Mouse (Mus musculus): ENCODE measurements at regions not wholly inside any gene's neighbourhood (a gene's known extent, or its start where the extent isn't known, plus 50 kb on each side); places are given as distances from the start of the nearest gene placed in this dataset.

DNA sequence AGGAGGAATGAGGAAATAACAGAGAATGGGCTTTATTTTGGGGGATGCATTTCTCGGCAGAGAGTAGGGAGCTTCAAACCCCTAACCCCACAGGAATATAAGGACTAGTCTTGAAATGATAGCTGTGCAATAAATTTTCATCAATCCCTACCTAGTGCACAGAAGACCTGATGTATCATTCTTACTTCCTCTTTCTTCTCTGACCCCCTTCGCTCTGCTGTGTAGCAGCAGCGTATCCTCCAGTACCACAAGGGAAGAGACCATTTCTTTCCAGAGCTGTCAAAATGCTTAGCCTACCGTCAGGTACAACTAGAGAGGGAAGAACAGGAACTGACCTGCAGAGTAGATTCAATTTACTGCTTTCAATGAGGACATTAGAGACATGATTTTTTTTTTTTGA lies 230.0 kb upstream of the Satb1 start:
- no peak for DNase-seq (ENCODE audit: low read depth in 2 of 2, low spot score in 2 of 2)

DNA sequence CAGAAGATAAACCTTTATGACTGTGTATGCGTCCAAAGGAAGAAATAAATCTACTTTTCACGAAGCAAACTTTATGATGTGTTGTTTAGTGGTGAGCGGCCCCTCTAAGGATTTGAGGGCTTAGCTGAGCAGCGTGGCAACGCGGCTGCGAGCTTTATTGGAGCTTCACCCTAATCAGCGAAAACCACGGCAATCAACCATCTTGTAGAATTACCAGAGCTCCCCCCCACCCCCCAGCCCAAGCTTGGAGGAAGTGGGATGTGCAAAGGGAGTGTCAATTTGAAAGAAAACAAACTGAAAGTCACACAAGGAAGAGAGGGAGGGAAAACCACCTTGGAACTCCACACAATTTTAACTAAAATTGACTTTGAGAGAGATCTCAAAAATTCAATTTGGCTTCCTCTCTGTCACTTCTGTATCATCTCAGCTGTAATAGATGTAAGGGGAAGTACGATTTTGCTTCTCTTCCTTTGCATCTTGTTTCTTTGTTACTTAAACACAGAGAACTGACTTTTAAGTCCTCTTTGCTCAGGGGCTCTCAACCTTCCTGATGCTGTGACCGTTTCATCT lies 229.1 kb upstream of the Satb1 start:
- peak; percentile 15 to 35 for DNase-seq (ENCODE audit: low read depth in 2 of 2, low spot score in 2 of 2)

DNA sequence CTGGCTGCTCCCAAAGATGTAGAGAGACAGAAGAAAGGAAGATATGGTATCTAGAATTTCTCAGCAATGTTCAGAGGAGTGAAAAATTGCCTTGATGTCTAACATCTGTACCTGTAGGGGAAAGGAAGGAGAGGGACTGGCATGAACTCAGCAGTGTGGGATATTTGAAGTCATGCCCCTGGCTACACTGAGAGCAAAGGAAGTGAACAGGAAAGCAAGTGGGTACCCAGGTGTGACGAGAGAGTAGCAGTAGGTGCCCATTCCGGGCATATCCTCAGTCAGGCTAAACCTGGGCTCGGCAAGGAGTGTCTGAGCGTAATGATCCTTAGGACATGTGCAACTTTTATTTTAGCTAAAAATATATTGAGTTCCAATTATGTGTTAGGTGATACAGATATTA lies 203.4 kb upstream of the Satb1 start:
- no peak for DNase-seq (ENCODE audit: low read depth in 2 of 2, low spot score in 2 of 2)

DNA sequence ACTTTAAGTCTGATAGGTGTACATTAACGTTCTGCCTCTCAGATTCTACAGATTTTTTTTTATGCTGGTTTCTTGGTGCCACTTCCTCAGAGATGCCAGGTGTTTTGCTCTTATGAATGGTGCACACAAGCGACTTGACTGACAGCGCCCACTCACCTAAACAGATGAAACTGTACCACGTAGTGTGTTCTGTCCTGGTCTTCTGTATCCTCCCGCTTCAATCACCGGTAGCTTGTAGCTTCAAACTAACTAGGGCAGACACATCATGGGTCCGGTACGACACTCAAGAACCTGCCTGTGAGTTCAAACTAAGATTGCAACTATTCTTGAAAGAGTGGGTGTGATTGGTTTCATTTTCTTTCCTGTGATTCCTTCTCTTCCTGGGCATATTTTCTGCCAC lies 198.0 kb upstream of the Satb1 start:
- DNase-seq (ENCODE audit: low read depth in 2 of 2, low spot score in 2 of 2): peak in 1 of 2 experiments; percentile 10

DNA sequence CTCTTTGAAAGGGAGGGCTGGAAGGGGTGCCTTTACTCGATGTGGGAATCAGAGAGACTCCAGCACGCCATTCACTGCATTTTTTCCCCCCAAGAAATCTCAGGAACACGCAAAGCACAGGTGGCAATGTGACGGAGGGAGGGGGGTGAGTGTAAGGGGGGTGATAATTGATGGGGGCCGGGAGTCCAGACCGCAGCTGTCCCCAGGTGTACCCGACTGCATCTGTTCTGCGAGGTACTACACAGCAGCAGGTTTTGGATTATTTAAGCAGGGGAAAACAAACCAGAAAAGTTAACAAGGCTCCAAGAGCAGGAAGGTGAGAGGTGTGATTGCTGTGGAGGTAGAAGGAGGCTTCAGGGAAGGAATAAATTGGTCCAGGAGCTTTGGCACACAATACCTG lies 153.8 kb upstream of the Satb1 start:
- no peak for DNase-seq (ENCODE audit: low read depth in 2 of 2, low spot score in 2 of 2)

DNA sequence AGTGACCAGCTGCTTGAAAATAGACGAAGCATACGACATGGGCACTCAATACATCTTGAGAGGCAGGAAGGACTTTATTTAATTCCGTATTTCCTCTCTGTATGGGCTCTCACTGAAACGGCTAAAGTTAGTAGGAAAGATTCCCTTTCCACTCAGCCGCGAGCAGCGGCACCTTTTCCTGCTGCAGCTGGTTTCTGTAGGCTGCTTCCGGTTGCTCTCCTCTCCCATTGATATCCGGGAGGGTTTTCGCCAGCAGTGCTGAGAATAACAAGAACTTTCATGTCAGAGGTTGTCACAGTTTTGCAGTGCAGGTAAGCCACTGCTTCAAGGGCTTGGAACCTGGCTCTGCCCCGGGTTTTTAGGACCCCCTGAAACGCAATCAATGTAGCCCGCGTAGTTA lies 153.1 kb upstream of the Satb1 start:
- no peak for DNase-seq (ENCODE audit: low read depth in 2 of 2, low spot score in 2 of 2)

DNA sequence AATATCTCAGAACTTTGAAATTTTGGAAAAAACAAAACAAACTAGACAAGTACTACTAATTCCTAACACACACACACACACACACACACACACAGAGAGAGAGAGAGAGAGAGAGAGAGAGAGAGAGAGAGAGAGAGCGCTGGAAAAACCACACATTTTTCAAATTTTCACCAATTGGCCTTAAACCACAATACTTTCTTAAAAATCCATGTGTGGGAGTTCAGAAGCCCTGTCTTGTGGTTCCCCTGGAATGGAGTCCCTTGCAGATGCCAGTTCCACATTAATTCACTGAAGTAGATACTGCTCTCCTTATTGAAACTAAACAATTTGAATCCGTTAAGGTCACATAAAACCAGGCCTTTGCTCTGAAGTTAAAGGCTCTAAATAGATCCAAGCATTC lies 146.0 kb upstream of the Satb1 start:
- no peak for DNase-seq (ENCODE audit: low read depth in 2 of 2, low spot score in 2 of 2)

DNA sequence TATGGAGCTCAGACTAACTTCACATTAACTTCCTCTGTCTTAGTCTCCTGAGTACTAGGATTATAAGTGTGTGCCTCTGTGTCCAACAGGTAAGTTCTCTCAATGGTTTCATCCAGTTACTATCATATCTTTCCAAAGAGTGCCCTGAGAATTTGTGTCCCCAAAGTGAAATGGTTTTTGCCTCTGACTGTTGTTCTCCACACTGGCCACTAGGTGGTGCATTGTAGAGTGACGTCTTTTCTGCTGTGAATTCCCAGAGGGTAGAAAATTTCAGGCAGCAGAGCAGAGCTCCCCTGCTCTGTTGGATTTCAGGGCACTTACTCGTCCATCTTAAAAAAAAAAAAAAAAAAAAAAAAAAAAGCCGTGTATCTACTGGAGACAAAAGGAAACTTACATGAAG lies 138.4 kb upstream of the Satb1 start:
- DNase-seq (ENCODE audit: low read depth in 2 of 2, low spot score in 2 of 2): peak in 1 of 2 experiments; percentile 28

DNA sequence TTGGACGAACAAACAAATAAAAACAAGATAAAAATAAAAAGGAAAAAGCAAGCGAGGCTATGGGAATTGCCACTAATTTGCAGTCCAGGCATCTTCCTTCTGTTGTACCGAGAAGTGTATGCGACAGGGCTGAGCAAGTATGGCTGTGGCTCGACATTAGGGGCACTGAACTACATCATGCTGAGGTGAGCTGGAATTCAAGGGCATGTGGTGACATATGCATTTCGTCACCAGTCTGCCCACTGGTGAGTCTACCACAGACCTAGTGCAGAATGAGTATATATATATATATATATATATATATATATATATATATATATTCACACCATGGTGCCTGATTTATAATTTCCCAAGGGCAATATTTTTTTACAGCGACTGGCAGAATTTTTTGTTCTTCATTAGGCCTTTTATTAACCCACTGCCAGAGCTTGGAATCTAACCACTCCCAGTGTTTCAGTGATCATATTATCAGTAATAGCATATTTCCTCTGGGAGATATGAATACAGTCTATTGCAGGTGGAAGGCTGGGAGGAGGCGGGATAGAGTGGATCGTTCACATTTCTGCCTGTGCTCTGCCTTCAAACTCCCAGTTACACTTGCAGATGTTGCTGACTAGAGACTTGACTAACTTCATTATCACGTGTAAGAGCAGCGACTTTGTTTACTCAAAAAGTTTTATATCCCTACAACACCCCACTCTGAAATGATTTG lies 133.6 kb upstream of the Satb1 start:
- no peak for DNase-seq (ENCODE audit: low read depth in 2 of 2, low spot score in 2 of 2)

DNA sequence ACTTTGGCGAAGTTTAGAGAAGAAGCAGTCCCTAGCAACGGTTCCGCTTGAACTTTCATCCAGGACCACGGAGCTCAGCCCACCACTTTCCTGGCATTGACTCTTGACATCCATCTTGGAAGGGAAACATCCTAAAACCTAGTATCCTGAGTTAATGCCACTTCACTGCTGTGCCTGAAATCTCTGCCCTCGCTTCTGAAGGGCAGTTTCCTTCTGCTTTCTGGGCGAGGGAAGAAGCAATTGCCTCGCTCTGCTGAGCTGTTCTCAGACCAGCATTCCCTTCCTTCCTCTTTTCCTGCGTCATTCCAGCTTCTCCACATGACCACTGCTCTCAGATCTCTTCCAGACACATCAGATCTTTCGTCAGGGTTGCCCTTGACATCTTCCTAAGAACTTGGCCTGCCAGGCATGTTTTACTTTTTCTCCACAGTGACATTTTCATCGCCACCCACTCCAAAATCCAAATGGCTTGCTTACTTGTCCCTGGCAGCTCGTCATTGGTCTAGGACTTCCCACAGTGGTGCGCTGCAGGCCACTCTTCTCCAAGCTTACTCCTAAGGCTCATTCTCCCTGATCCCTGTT lies 129.5 kb upstream of the Satb1 start:
- no peak for DNase-seq (ENCODE audit: low read depth in 2 of 2, low spot score in 2 of 2)

DNA sequence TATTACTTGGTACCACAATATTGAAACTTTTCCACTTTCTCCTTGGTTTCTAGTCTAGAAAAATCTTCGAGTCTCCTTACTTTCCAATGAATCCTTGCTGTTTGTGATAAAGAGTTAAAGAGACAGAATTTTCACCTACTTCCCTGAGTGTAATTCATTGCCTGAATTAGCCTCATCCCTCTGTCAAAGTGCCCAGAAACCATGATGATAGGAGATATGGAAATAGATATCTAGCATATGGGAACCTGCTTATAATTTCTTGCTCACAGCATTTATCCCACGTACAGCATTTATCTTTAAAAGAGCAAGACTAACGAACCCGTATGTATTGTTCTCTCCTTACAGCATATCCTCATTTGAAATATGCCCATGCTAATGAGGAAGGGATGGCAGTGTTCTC lies 128.2 kb upstream of the Satb1 start:
- no peak for DNase-seq (ENCODE audit: low read depth in 2 of 2, low spot score in 2 of 2)

DNA sequence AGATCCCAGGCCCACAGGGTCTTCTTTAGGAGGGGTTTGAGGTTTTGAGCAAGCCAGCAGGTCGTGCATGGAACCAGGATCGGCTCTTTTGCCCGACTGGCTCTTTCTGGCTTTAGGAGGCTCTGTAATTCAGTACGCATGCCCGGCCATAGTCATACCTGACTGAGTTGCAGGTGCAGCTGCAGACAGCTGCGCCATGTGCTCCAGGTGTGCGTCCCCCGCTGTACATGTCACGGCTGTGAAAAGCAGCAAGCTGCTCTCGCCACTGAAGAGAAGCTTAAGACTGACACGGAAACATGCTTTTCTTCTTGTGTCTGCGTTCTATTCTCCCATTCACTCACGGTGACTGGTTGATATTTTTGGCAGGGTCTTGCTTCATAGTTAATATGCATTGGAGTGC lies 123.2 kb upstream of the Satb1 start:
- DNase-seq (ENCODE audit: low read depth in 2 of 2, low spot score in 2 of 2): no peak

DNA sequence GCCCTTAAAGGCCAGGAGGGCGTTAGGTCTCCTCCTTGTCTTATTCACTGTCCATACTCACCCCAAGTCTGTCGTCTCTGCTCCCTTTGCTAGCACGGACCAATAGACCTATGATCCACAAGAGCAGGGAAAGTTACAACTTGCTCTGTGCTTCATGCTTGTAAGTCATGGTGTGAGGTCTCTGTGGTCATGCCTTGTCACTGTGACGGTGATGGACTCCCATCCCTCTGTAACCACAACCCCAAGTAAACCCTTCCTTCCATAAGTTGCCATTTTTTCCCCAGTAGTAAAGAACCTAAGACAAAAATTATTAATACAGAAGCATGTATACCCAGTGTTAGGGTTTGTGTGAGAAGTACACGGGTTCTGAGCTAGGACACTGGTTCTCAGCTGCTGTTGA lies 104.6 kb upstream of the Satb1 start:
- no peak for DNase-seq (ENCODE audit: low read depth in 2 of 2, low spot score in 2 of 2)

DNA sequence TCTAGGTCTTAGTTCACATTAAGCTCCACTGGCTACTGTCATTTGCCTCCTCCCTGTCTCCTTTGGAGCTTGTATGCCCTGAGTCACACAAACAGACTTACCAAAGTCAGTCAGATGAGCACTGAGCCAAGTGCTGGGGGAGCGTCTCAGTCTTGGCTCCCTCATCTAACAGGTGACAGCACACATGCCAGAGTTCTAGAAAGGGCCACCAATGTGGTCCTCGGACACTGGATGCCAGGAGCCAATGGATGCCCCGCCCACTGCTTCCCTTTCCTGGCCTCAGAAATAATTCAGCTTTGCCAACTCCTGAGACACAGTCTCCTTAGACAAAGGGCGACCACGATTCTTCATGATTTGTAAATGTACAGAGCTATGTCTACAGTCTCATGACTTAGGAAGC lies 103.0 kb upstream of the Satb1 start:
- DNase-seq (ENCODE audit: low read depth in 2 of 2, low spot score in 2 of 2): no peak

DNA sequence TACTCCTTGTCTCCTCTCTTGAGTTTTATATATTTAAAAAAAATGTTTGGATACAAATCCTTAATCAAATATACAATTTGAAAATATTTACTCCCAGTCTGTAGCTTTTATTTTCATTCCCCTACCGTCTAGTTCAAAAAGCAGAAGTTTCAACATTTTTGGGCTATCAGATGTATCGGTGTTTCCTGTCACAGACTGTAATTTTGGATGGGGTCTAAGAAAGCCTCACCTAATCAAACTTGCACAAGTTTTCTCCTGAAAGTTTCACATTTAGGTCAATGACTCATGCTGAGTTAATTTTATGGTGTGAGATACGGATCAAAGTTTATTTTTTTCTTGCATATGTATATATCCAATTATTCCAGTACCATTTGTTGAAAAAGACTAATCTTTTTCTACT lies 93.3 kb upstream of the Satb1 start:
- no peak for DNase-seq (ENCODE audit: low read depth in 2 of 2, low spot score in 2 of 2)

DNA sequence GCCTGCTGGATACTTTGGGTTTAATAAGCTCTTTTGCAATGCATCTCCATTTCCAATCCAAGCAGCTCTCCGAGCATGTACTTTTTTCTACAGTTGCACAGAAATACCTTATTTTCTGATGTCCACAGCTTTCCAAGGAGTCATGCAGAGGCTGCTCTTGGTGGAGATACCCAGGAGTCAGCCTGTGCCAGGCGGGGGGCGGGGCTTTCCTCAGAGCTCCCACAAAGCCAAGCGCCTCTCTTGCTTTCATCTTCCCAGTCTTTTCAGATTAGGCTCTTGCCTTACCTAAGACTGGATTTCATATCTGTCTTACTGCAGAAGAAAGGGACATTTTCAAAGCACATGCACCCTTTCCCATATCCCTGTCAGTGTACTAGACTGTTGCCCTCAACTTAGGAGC lies 73.9 kb upstream of the Satb1 start:
- no peak for DNase-seq (ENCODE audit: low read depth in 2 of 2, low spot score in 2 of 2)

DNA sequence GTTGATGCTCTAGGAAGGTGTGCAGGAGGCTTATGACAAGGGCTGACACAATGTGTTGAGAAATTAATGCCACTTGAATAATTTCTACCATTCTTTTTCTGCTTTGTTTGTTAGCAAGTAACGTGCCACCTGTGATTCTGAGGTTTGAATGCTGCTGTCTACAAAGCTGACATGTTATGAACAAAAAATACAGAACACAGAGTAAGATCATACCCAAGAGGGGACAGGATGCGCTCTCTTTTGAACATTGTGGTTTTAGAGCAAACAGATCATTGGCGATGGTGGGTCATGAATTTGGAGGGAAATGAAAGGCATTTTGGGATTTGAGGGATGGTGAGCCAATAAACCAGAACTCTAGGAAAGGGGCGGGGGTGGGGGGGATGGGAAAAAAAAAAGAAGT lies 73.3 kb upstream of the Satb1 start:
- peak; percentile 42 to 65 for DNase-seq (ENCODE audit: low read depth in 2 of 2, low spot score in 2 of 2)

DNA sequence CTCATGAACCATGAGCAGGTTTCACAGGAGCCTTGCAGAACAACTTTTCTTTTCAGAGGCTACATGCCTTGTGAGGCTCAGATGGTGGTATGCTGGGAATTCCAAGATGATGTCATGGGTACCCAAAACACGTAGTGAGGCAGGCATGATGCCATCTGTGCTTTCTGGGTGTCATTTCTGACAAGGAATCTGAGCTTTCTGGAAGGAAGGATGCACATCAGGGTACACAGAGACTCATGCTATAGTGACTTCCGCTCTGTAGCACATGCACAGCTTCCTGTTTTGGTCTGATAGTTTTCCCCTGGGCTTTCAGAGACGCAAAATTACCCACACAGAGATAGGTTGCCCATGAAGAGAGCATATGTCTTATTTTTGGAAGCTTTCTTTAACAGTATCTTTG lies 70.8 kb upstream of the Satb1 start:
- DNase-seq (ENCODE audit: low read depth in 2 of 2, low spot score in 2 of 2): peak; percentile 49 to 58

DNA sequence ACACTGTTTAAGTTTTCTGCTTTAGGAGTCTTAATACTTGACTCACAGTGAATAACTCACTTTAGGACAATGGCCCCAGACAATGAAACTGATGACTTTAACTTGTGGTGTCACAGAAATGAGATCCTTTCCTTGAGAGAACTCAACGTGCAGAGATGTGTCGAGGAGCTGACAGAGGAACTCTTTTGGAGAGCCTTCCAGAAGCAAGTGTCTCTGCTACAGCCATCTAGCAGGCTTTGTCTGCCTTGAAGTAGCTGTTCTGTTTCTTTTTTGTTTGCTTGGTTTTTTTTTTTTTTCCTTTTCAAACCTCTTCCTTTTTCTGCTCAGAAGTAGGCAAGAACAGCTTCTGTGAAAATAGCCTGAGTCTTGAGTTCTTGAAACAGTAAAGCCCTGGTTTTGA lies 66.3 kb upstream of the Satb1 start:
- no peak for DNase-seq (ENCODE audit: low read depth in 2 of 2, low spot score in 2 of 2)

DNA sequence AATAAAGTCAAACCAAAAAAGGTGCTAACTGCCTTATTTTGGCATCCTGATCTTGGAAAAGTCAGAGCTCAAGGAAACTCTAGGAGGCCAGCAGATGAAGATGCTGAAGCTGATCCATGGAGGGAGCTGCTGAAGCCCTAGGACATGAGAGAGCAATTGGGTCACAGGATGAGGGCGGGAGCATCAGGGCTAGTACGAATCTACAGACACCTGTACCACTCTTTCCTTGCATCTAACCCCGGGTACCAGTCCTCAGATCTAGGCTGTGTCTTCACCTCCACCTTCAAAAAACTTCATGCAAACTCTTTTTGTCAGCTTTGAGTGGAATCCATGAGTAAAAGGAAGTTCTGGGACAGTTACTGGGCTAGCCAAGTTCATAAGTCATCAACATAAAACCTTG lies 63.1 kb upstream of the Satb1 start:
- DNase-seq (ENCODE audit: low read depth in 2 of 2, low spot score in 2 of 2): no peak

DNA sequence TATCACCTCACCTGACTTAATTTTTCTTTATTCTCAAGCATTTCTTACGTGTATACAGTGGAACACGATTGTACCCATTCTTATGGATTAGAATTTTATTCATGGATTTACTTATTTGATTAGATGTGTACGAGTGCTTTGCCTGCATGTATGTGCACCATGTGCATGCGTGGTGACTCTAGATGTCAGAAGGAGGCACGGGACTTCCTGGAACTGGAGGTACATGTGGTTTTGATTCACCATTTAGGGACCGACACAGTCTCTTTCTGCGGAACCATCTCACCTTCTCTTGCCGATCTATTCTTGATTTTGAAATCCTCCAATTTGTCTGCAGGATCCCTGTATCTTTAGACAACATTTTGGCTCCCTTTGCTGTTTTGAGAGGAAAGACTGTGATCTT lies 61.2 kb upstream of the Satb1 start:
- peak in 1 of 2 experiments; percentile 28 for DNase-seq (ENCODE audit: low read depth in 2 of 2, low spot score in 2 of 2)

DNA sequence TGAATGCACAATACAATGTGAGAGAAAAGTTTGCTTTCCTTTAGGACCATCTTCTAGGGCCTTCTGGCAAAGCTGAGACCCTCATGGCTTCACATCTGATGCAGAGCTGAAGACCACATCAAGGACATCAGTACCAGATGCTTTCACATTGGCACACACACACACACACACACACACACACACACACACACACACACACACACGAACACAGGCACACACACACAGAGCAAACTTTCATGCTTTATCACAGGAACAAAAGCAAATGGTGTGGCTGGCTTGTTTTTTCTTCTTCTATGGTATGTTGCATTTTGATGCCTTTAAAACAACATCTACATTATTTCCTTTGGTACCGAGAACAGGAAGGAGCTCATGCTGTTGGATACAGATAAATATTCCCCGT lies 59.8 kb upstream of the Satb1 start:
- DNase-seq (ENCODE audit: low read depth in 2 of 2, low spot score in 2 of 2): peak in 1 of 2 experiments; percentile 37

DNA sequence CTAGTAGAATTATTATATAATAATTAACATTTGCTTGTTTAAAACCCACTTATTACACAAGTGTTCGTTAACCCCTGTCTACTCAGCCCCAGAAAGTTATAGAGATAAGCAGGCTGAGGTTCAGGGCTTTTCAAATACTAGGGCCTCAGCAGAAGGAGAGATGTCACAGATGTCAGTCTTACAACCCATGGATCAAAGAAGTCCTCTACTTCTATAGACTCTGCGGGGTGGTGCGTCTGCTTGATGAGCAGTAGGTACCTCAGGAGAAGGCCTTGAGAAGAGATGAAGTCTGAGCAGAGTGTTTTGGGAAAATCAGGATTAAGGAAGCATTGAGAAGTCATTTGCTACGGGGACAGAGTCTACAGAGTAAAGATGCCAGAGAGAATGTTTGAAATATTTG lies 59.1 kb upstream of the Satb1 start:
- DNase-seq (ENCODE audit: low read depth in 2 of 2, low spot score in 2 of 2): no peak

Measured in CD8-positive naive resting alpha-beta T cell, adult 2 months (primary cell).